Mouse (Mus musculus) brown adipose tissue, adult 24 weeks (tissue): ENCODE measurements around the gene St6galnac3. TPM values are rescaled to one million over a fixed set of nuclear protein-coding genes. Genes with fewer than 3 reads are reported as not detected.

Experiments
- H3K27ac ChIP-seq: fragments of 200-500 bp; replicated peaks from 2 replicates; pipeline ENCODE4 v1.5.1; 2012; ENCODE audit warnings: low read depth, mild to moderate bottlenecking, low read length
- H3K4me1 ChIP-seq: fragments of 200-500 bp; 2 replicates; pipeline ENCODE4 v1.6.1; 2012; ENCODE audit warnings: low read length, mixed read lengths; ENCODE audit not compliant: control insufficient read depth, insufficient read depth, insufficient read length
- H3K4me3 ChIP-seq: fragments of 200-500 bp; 2 replicates; pipeline ENCODE4 v1.5.1; 2012; ENCODE audit warnings: low read depth, mild to moderate bottlenecking, low read length, moderate library complexity; ENCODE audit not compliant: insufficient read depth
- polyA plus RNA-seq: library from polyadenylated mRNA; stranded (reverse); fragments of >200 nt; gene quantifications from 2 replicates; pipeline ENCODE4 v1.2.4, GENCODE M21; 2012; ENCODE audit not compliant: missing spikeins, insufficient read depth, insufficient read length

The St6galnac3 gene
- polyA plus RNA-seq, 1 experiment: 4.4 TPM

DNA sequence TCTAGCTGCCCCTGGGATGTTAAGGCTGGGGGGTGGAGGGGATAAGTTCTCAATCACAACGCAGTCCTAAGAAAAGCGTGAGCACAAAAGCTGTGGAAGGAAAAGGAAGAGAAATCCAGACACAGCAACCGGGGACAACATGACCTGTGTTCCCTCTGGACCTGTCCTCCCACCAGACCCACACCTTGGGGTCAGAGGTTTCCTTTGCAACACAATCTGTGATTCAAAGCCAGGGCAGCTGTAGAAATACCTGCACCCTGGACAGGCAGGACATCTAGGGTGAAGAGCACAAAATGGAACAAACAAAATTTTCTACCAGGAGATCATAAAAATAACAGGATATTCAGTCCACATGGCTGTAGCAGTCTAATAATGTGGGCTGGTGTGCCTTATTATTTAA lies 187.5 kb downstream of the St6galnac3 start:
- no peak overlapping the region for H3K27ac ChIP-seq
- H3K4me1 ChIP-seq: no peaks in the 10 kb centered on the region
- no peak overlapping the region for H3K4me3 ChIP-seq

DNA sequence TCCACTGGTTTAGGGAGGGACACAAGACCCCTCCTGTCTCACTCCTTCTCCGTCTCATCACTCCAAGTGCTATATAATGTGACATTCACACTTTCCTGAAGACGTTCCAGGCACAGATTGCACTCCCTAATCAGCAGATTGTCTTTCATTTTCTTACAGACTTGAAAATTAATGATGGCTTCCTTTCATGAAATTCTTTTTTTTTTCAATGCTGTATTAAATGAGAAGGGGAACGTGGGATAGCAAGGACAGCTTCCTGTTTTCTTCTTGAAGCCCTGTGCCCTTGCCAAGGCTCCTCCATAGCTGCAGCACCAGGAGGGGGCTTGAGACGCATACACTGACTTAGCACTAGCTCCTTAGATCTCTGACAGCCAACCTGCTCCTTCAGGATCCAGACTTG lies 188.7 kb downstream of the St6galnac3 start:
- H3K27ac ChIP-seq: no peak overlapping the region
- H3K4me1 ChIP-seq: no peaks in the 10 kb centered on the region
- no peak overlapping the region for H3K4me3 ChIP-seq

DNA sequence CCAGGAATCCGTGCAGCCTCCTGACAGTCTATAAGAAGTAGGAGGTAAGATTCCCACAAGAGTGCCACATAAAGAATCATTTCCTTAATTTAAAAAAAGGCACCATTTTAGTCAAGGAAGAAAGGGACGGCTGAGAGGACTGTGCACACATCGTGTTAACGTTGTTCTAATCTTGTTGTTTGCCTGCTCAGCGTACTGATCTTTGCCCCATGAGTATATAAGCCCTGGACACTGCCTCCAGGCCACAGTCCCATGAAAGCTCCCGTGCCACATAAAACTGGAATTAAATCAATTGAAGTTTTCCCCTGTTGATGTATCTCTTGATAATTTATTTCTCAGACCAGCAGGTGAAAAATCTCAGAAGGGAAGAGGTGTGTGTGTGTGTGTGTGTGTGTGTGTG lies 195.8 kb downstream of the St6galnac3 start:
- Histone ChIP-seq H3K4me3 (no peak overlapping the region), H3K27ac (no peak overlapping the region), H3K4me1 (no peaks in the 10 kb centered on the region)

DNA sequence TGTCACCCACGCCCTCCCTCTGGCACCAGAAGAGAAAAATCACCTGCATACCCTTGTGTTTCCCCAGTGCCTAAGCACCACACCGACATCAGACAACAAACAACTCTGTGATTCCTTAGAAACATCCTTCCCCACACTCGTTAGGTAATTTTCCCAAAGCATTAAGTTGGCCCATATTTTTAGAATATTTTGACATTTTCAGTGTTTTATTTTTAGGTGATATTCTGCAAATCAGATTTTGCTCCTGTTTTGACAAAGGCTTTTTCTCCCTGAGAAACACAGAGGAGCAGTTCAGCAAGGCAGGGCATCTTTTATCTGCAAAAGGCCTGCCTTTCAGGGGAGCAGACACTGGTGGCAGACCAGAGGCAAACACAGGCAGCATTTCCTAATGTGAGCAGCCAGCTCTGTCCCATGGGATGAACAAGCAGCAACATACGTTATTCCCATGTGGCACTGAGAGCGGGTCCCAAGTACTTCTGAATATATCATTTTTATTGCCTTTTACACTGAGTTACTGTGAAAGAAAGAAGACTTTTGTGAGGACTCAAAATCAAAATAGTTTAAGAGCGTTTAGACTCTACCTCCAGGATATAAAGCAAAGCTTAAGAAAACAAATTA lies 199.7 kb downstream of the St6galnac3 start:
- Histone ChIP-seq H3K4me1 (no peaks in the 10 kb centered on the region), H3K27ac (no peak overlapping the region), H3K4me3 (no peak overlapping the region)

DNA sequence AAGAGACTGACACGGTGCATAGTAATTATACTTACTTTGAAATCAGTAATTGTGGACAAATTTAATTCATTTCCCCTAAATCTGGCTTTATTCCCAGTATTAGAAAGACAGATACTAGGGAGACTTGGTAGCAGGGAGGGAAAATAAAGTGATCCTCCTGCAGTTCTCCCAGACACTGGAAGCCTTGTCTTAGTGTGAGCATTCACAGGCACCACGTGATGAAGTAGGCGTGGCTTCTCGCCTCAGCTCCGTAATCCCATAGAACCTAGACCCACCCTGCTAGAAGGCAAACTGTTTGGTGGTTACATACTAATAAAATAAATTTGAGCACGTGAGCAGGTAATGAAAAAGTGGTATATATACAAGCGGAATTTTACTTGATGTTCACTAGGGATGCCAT lies 208.1 kb downstream of the St6galnac3 start:
- Histone ChIP-seq H3K27ac (no peak overlapping the region), H3K4me1 (no peaks in the 10 kb centered on the region), H3K4me3 (no peak overlapping the region)

DNA sequence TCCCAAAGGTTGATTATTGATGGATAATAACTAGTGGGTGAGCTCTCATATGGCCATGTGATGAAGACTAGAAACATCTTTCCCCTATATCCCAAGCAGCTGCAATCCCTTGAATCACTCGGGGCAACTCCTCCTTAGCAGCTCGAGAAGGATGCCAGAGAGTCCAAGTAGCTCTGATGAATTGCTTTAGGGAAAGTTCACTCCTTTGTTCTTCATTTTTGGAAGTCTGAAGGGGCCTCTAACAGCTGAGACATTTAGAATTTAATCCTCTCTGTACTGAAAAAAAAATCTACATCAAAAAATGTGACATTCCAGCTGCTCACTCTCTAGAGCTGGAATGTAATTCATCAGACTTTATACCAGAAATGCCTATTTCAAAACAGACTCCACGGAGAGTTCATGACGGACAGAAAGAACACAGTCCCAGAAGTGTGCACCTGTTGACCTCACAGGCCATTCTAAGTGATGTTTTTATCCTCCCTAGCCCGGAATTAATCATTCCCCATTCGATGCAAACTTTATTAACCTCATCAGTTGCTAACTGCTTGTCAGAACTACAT lies 211.4 kb downstream of the St6galnac3 start:
- Histone ChIP-seq H3K4me3 (no peak overlapping the region), H3K4me1 (no peaks in the 10 kb centered on the region)

DNA sequence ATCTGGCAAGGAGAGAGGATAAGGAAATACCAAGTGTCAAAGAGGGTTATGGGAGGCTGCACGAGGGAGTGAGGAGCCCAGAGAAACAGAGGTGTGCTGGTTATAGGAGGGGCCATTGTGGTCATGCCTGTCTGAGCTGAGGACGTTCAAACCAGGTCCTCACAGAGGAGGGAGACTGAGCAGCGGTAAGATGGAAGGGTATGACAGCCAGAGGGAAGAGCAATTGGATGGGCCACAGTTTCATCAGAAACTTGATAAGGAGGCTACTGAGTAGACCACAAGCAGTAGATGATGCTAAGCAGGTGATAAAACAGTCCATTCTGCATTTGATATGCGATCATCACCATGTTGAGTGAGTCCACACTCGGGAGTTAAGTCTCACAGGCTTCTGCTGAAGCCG lies 212.4 kb downstream of the St6galnac3 start:
- H3K4me1 ChIP-seq: no peaks in the 10 kb centered on the region
- no peak overlapping the region for H3K4me3 ChIP-seq
- H3K27ac ChIP-seq: no peak overlapping the region

More for the DNA sequence above, 211.4 kb downstream of the St6galnac3 start:
- no peak overlapping the region for H3K27ac ChIP-seq

DNA sequence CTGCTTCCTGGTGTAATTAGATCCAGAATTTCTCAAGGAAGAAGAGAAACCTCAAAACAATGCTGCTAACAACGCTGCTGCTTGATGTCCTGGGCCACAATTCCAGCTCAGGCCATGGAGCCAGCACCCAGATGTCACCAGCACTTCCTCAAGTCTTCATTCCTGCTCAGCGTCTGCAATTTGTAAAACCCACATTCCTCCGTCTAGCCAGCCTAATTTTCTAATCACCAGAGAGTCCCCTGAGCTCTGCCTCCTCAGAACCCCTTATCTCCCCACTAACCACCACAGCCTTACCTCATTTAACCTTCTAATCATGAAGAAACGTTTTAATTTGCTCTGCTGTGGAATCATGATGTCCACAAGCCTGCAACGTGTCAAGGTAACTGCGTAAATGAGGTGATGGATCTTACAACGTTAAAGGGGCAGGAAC lies 213.8 kb downstream of the St6galnac3 start:
- Histone ChIP-seq H3K4me1 (no peaks in the 10 kb centered on the region), H3K27ac (no peak overlapping the region), H3K4me3 (no peak overlapping the region)

DNA sequence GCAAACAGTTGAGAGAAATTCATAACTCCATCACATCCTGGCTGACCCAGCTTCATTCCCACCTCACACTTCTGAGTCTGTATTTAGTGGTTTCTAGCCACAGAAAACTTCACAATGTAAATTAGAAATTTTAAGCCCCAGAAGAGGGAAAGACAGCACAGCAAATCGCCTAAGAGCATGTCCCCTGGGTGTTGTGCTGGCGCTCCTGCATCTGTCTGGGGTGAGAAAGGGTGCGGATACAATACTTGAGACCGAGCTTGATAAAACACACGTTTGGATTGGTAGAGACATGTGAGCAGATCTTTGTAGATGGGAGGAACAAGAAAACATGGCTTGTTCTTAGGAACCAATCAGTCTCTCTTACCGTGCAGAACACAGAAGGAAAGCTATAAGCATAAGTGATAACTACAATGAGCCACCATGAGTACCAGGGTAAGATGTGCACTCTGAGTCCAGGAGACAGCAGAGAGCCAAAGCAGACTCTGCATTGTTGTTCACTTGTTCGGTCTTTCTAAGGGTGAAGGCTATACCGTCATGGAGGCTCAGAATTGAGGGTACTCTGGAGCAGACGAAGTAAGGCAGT lies 214.8 kb downstream of the St6galnac3 start:
- no peaks in the 10 kb centered on the region for H3K4me1 ChIP-seq

DNA sequence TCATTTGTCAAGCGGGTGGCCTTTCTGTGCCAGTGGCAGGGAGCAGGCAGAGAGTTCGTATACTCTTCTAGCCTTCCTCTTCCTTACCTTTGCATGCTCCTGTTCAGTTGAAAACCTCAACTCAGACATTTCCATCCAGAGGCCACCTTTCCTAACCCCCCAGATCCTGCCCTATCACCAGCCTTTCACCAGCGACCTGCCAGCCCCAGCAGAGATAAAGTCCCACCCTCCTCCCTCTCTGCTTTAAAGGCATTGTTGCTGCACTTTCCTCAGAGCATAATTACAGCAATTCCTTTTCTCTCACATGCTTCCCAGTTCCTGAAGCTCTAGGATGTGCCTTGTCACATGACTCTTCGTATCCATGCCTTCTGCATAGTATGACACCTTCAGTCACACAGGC lies 215.3 kb downstream of the St6galnac3 start:
- Histone ChIP-seq H3K4me1 (no peaks in the 10 kb centered on the region), H3K4me3 (no peak overlapping the region), H3K27ac (no peak overlapping the region)

More for the DNA sequence above, 214.8 kb downstream of the St6galnac3 start:
- no peak overlapping the region for H3K27ac ChIP-seq
- H3K4me3 ChIP-seq: no peak overlapping the region

DNA sequence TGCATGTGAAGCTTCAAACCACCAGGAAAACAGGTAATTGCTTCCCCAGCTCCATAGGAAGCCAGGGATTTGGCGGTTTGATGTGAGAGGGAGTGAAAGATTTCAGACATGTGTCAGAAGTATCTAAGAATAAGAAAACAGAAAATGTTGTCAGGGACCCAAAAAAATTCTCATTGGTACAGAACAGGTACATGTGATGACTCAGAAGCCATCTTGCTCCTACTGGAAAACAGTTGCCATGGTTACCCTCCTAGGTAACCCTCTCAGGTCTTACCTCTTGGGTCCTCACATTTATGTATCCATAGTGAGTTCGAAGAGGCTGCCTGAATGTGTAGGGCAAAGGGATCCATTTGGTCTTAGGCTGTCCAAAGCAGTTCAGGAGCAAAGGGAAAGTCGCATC lies 215.9 kb downstream of the St6galnac3 start:
- H3K27ac ChIP-seq: no peak overlapping the region
- H3K4me1 ChIP-seq: no peaks in the 10 kb centered on the region
- H3K4me3 ChIP-seq: no peak overlapping the region

DNA sequence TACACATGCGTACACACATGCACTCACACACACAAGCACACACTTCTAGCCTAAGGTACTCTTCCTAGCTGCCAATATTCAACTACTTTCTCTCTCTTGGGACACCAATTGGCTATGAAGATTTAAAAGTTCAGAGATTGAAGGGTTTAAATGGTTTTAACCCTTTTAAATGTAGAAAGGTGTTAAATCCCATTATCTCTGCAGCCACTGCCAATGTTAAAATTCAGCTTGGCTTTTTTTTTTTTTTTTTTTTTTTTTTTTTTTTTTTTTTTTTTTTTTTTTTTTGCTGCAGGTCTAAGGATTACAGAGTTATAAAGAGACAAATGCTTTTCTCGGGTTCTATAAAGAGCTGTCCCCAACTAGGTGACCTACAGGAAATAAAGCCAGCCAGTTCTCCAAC lies 216.4 kb downstream of the St6galnac3 start:
- Histone ChIP-seq H3K27ac (no peak overlapping the region), H3K4me3 (no peak overlapping the region), H3K4me1 (no peaks in the 10 kb centered on the region)

DNA sequence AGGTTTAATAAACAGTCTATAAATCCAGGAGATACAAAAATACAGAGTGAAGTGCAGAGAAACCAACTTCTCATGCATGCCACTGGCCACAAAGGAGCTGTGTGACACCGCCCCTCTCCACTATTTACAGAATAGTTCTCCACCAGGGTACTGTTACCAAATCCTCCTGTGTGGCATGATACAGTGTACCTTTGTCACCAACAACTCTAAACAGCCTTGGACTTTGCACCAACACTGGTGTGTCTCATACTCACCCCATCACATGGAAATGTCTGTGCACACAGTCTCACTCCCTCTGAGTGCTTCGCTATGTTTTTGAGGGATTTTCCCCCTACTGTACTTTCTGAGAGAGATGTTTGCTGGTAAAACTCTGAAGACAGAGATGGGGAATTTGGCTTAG lies 217.4 kb downstream of the St6galnac3 start:
- no peak overlapping the region for H3K27ac ChIP-seq
- H3K4me3 ChIP-seq: no peak overlapping the region
- H3K4me1 ChIP-seq: no peaks in the 10 kb centered on the region

DNA sequence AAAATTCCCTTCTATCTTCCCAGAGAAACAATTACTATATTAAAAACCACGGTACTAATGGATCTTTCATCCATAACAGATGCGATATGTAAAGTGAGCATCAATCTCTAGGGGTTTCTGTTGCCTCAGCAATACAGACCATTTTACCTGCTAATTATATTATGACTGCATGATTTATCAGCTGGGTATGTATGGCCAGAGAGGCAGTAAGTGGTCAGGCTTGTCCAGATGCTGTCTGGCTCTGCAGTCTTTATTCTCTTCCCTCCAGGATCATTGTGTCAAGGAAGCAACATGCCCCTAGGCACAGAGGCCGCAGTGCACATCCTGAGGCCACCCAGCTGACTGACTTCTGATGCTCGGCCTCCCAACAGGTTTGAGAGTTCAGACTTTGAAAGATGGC lies 222.5 kb downstream of the St6galnac3 start:
- Histone ChIP-seq H3K27ac (no peak overlapping the region), H3K4me3 (no peak overlapping the region), H3K4me1 (no peaks in the 10 kb centered on the region)

DNA sequence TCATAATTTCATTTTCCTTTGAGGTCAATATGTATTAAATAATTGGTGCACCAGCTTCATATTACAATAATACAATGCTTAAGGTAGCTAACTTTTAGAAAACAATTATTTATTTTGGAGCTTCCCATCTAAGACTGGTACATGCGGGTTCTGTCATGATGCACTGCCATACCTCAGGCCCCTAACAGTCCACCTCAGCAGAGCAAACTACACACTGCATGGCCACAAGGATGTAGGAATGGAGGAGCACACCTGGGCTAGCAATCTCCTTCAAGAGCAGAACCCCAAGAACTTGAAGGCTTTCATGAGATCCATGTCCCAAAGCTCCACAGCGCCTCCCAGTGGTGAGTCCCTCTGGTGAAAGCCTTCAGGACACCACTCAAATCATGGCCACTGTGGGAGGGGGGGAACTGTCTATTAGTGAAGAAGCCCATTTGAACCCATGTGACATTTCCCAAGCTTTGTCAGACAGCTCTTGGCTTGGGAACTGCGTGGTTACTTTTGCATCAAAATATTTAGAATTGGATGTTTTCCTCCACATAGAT lies 223.6 kb downstream of the St6galnac3 start:
- Histone ChIP-seq H3K4me3 (no peak overlapping the region), H3K4me1 (0 out of 2 replicates have a peak, but pooled peaks cover 4% of the 10 kb centered on the region), H3K27ac (no peak overlapping the region)

DNA sequence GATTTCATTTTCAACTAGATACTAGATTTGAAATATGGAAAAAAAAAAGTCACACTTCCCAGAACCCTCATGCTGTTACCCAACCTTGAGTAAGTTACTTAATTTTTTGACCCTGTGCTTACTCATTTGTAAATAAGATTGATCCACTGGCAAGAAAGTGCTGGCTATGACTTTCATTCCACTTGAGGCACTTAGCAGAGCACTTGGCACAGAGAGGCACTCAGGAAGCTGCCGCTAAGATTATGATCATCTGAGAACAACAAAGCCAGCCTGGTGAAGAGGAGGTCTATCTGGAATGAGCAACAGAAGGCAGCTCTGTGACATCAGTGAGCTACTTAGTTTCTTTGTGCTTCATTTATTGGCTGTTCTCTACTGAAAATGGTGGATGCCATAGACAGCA lies 232.0 kb downstream of the St6galnac3 start:
- H3K4me3 ChIP-seq: no peak overlapping the region
- no peak overlapping the region for H3K27ac ChIP-seq
- peaks cover 16% of the 10 kb centered on the region for H3K4me1 ChIP-seq
